Mouse (Mus musculus) small intestine, adult 2 months (tissue): ENCODE measurements around the gene Picalm. TPM values are rescaled to one million over a fixed set of nuclear protein-coding genes. Genes with fewer than 3 reads are reported as not detected.
"Not testable (repeated sequence)": the region's sequence is repeated elsewhere in the genome, so short reads cannot be mapped to it uniquely, and the experiment has no call there.

Source experiments
- H3K27ac ChIP-seq: fragments of 200-500 bp; 2 replicates; pipeline ENCODE4 v1.5.1; 2012; ENCODE audit warnings: low read depth, low read length, control low read depth, inconsistent platforms; ENCODE audit not compliant: insufficient read depth
- H3K27me3 ChIP-seq: fragments of 200-500 bp; 2 replicates; pipeline ENCODE4 v1.6.1; 2012; ENCODE audit warnings: mild to moderate bottlenecking, moderate library complexity, low read length, inconsistent platforms; ENCODE audit not compliant: control insufficient read depth, insufficient read depth
- H3K36me3 ChIP-seq: fragments of 200-500 bp; 2 replicates; pipeline ENCODE4 v1.6.1; 2012; ENCODE audit warnings: mild to moderate bottlenecking, low read length, control low read depth, inconsistent platforms; ENCODE audit not compliant: control insufficient read depth, insufficient read depth
- H3K4me1 ChIP-seq: fragments of 200-500 bp; 2 replicates; pipeline ENCODE4 v1.6.1; 2012; ENCODE audit warnings: low read length, inconsistent platforms, mixed read lengths; ENCODE audit not compliant: control insufficient read depth, insufficient read depth, insufficient read length
- H3K4me3 ChIP-seq: fragments of 200-500 bp; 2 replicates; pipeline ENCODE4 v1.5.1; 2012; ENCODE audit warnings: low read depth, mild to moderate bottlenecking, control low read depth, inconsistent platforms, low read length, moderate library complexity
- CTCF ChIP-seq: fragments of 200-500 bp; IDR thresholded peaks from 2 replicates; pipeline ENCODE4 v1.5.1; 2012; ENCODE audit warnings: low read depth, mild to moderate bottlenecking, control low read depth, inconsistent platforms, low read length, moderate library complexity, mixed read lengths; ENCODE audit not compliant: insufficient replicate concordance, insufficient read length; ENCODE audit errors: extremely low read depth
- POLR2A ChIP-seq: fragments of 200-500 bp; IDR thresholded peaks from 2 replicates; pipeline ENCODE4 v1.6.1; 2012; ENCODE audit warnings: low read depth, mild to moderate bottlenecking, control low read depth, inconsistent platforms, low read length, moderate library complexity
- WGBS: fragments of 180-500 bp; shearing (Covaris S2); methylation state at CpG from one replicate; pipeline ENCODE4 v1.1.7; 2018; 5-methylcytosine and 5-hydroxymethylcytosine counted together
- polyA plus RNA-seq: library from polyadenylated mRNA; depleted of rRNA; stranded (reverse); fragments of >200 nt; gene quantifications from 2 replicates; pipeline ENCODE4 v1.2.3, GENCODE M21; 2012

The Picalm gene
- polyA plus RNA-seq, 1 experiment, result 36.3 TPM

DNA sequence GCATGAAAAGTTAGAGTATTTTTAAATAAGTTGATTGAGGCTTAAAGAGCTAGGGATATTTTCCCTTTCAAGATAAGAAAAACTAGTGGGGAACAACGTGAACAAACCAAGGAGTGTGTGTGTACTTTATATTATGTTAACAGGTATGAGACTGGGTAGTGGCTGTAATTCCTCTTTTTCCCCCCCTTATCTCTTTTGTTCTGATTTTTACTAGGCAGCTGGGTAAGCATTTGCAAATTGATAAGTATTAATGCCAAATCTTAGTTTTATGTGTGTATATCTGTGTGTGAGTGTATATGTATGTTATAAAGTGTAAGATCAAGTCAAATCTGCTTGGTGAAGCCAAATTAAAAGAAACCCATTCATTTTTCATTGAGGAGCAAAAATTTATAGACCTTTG lies 34.3 kb downstream of the Picalm start:
- Histone ChIP-seq H3K27me3 (no peaks in the 10 kb centered on the region), H3K27ac (no peak overlapping the region), H3K4me3 (no peak overlapping the region), H3K36me3 (peaks cover 41% of the 10 kb centered on the region), H3K4me1 (peaks cover 3% of the 10 kb centered on the region; the same call in 1 of the 2 replicates)
- 29% methylated on average over 1 of the region's 1 CpGs for WGBS
- TF ChIP-seq CTCF, result no peak
- no peak for TF ChIP-seq POLR2A

- peaks cover 46% of the 10 kb centered on the region for H3K36me3 ChIP-seq
- TF ChIP-seq POLR2A, result no peak
- TF ChIP-seq CTCF, result no peak
Observed at GRCm38 (mm10) chr7:90165970-90166369, 36.0 kb downstream of the Picalm start.

GRCm38 (mm10) chr7:90167777-90168176 lies 37.8 kb downstream of the Picalm start:
- WGBS, result 73% methylated on average over 10 of the region's 10 CpGs

More at GRCm38 (mm10) chr7:90165970-90166369, 36.0 kb downstream of the Picalm start:
- Histone ChIP-seq H3K4me3 (no peak overlapping the region), H3K4me1 (no peaks in the 10 kb centered on the region), H3K27ac (no peak overlapping the region), H3K27me3 (no peaks in the 10 kb centered on the region)
- 50% methylated on average over 1 of the region's 1 CpGs for WGBS

DNA sequence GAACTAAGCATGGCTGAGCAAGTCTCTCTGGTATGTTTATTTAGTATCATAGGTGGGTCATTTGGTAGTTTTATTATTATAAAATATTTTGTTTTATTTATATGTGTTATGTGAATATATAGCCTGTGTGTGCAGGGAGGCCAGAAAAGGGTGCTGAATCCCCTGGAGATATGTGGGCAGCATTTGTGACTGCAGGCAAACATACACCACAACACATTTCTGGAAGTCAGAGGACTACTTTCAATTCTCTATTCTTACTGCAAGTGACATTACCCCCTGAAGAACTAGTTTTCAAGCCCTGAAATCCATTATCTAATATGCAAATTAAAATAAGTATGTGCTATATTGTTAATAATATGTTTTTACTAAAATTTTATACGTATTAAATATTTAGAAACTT lies 43.8 kb downstream of the Picalm start:
- Histone ChIP-seq H3K36me3 (peaks cover 44% of the 10 kb centered on the region), H3K4me1 (no peaks in the 10 kb centered on the region), H3K4me3 (no peak overlapping the region), H3K27ac (no peak overlapping the region), H3K27me3 (no peaks in the 10 kb centered on the region)
- TF ChIP-seq POLR2A (no peak), CTCF (no peak)
- 97% methylated on average over 1 of the region's 1 CpGs for WGBS

More at GRCm38 (mm10) chr7:90167777-90168176, 37.8 kb downstream of the Picalm start:
- not testable (repeated sequence) for H3K4me3 ChIP-seq, H3K27me3 ChIP-seq, H3K27ac ChIP-seq, H3K4me1 ChIP-seq
- H3K36me3 ChIP-seq, result peaks cover 43% of the 10 kb centered on the region

GRCm38 (mm10) chr7:90175576-90175975 lies 45.6 kb downstream of the Picalm start:
- Histone ChIP-seq H3K4me1 (no peaks in the 10 kb centered on the region), H3K27me3 (no peaks in the 10 kb centered on the region), H3K27ac (no peak overlapping the region), H3K4me3 (no peak overlapping the region), H3K36me3 (peaks cover 48% of the 10 kb centered on the region)
- TF ChIP-seq CTCF (no peak), POLR2A (no peak)
- WGBS, result 77% methylated on average over 2 of the region's 2 CpGs

- no peak overlapping the region for H3K4me3 ChIP-seq
- no peaks in the 10 kb centered on the region for H3K4me1 ChIP-seq
- 77% methylated on average over 1 of the region's 1 CpGs for WGBS
- TF ChIP-seq POLR2A (no peak), CTCF (no peak)
- peaks cover 43% of the 10 kb centered on the region for H3K36me3 ChIP-seq
- no peaks in the 10 kb centered on the region for H3K27me3 ChIP-seq
- H3K27ac ChIP-seq, result no peak overlapping the region
Observed at GRCm38 (mm10) chr7:90180635-90181034, 50.6 kb downstream of the Picalm start.

DNA sequence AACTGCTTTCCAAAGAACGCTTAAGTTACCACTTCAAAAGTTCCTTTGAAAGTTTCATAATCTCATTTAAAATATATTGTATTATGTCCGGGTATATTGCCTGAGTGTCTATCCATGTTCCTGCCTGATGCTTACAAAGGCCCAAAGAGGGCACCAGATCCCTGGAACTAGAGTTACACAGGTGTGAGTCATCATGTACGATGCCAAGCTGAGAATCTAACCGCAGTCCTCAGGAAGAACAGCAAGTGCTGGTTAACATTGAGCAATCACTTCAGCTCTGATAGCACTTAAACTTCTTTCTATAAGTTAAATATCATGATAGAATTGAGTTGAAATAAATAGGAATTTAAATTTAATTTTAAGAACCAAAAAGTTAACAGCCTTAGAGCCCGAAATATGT lies 70.2 kb downstream of the Picalm start:
- Histone ChIP-seq H3K27ac (no peak overlapping the region), H3K27me3 (no peaks in the 10 kb centered on the region), H3K4me3 (no peak overlapping the region), H3K36me3 (peaks cover 28% of the 10 kb centered on the region), H3K4me1 (no peaks in the 10 kb centered on the region)
- 69% methylated on average over 5 of the region's 5 CpGs for WGBS
- TF ChIP-seq CTCF (no peak), POLR2A (no peak)

- Histone ChIP-seq H3K4me3 (no peak overlapping the region), H3K4me1 (no peaks in the 10 kb centered on the region), H3K27me3 (no peaks in the 10 kb centered on the region), H3K27ac (no peak overlapping the region), H3K36me3 (peaks cover 26% of the 10 kb centered on the region)
- WGBS, result 79% methylated on average over 2 of the region's 2 CpGs
- TF ChIP-seq POLR2A, result no peak
- no peak for TF ChIP-seq CTCF
Observed at GRCm38 (mm10) chr7:90201877-90202465, 72.0 kb downstream of the Picalm start.
